Mouse (Mus musculus): Measurements from ENCODE around the gene Gm10392. TPM values are rescaled to one million over a fixed set of nuclear protein-coding genes. Genes with fewer than 3 reads are reported as not detected.
A peak's percentile ranks its signal among the peaks of the same experiment; 100 is the strongest.

Gene Gm10392
- total and polyA plus RNA-seq, 3 experiments = 0.10 to 0.27 TPM; not detected in 1

DNA sequence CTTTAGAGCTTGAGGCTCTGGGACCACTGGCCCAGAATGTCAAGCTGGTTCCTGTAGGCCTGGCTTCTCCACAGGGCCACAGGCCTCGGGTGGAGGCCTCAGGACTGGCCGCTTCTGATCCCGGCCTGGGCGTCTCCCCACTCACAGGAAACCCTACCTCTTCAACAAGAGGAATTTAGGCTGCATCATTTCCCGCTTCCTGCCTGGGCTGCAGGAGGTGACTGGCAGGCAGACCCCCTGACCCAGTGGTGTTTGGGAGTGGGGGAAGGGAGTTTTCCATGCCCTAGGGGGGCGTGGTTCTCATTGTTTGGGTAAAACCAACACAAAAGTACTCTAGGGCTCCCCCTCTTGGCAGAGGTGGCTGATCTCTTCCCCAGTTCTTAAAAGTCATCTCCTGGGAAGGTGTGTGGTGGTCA is 21.6 kb downstream of the Gm10392 start:
- DNase-seq (ENCODE audit: low read depth, low spot score) = peak; percentile 75
- no peak overlapping the region for H3K9ac ChIP-seq (ENCODE audit: control insufficient read depth, low read depth, low read length, poor library complexity, severe bottlenecking)
- peaks cover 50% of the 10 kb centered on the region for H3K79me2 ChIP-seq (ENCODE audit: control insufficient read depth, insufficient read depth, low read length, poor library complexity)
- TF ChIP-seq POLR2A (IDR thresholded peaks at IDR 0.05; ENCODE audit: control insufficient read depth in 1 of 2, insufficient read depth in 1 of 2, low read depth in 1 of 2, low read length in 2 of 2, poor library complexity in 1 of 2) (no peak), TAL1 (IDR thresholded peaks at IDR 0.05; ENCODE audit: low read length) (no peak), SMC3 (IDR thresholded peaks at IDR 0.05; ENCODE audit: low read depth, low read length) (peak; percentile 41; the same call in 1 of the 2 replicates), CTCF (IDR thresholded peaks at IDR 0.05 in 2 of 3, conservative IDR thresholded peaks at IDR 0.05 in 1 of 3; ENCODE audit: control insufficient read depth in 1 of 3, insufficient read depth in 1 of 3, low read depth in 2 of 3, low read length in 3 of 3, poor library complexity in 1 of 3, severe bottlenecking in 1 of 3) (peak; percentile 45 to 68 (median 61))
- no peaks in the 10 kb centered on the region for H3K27me3 ChIP-seq (ENCODE audit: control insufficient read depth in 1 of 2, insufficient read depth in 2 of 2, low read length in 2 of 2)
- no peak overlapping the region for H3K27ac ChIP-seq (ENCODE audit: control insufficient read depth, low read depth, low read length)
- no peak overlapping the region for H3K4me3 ChIP-seq (ENCODE audit: control insufficient read depth in 1 of 2, insufficient read depth in 1 of 2, low read depth in 2 of 2, low read length in 2 of 2)
- peaks cover 0 to 9% of the 10 kb centered on the region in 2 experiments; a peak in 2 of 4 replicates for H3K4me1 ChIP-seq (ENCODE audit: control insufficient read depth in 1 of 2, insufficient read depth in 2 of 2, low read length in 2 of 2)
- H3K36me3 ChIP-seq (ENCODE audit: control insufficient read depth in 1 of 2, insufficient read depth in 2 of 2, low read length in 2 of 2) = peaks cover 1 to 5% of the 10 kb centered on the region in 2 experiments; a peak in 2 of 4 replicates
- no peaks in the 10 kb centered on the region for H3K9me3 ChIP-seq (replicated peaks; ENCODE audit: insufficient read depth, low read length)

DNA sequence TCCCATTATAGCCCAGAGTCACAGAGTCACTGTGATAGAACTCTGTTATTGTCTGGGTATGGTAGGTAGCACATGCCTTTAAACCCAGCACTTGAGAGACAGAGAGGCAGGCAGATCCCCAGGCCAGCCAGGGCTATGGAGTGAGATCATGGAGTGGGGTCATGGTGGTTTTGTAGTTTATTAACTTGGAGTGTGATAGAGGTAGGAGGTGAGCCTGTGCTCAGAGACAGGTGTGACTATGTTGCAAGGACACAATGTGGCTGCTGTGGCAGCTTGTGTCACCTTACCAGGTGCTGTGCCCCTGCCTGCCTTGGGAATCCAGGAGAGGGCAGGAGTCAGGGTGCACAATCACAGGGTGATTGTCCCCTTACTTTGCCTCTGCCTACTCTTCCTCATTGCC is 23.5 kb downstream of the Gm10392 start:
- H3K36me3 ChIP-seq (ENCODE audit: control insufficient read depth in 1 of 2, insufficient read depth in 2 of 2, low read length in 2 of 2) = peaks cover 0 to 8% of the 10 kb centered on the region in 2 experiments; a peak in 3 of 4 replicates
- no peak overlapping the region for H3K27ac ChIP-seq (ENCODE audit: control insufficient read depth, low read depth, low read length)
- H3K79me2 ChIP-seq (ENCODE audit: control insufficient read depth, insufficient read depth, low read length, poor library complexity) = peaks cover 50% of the 10 kb centered on the region
- H3K9ac ChIP-seq (ENCODE audit: control insufficient read depth, low read depth, low read length, poor library complexity, severe bottlenecking) = no peak overlapping the region
- no peak for DNase-seq (ENCODE audit: low read depth, low spot score)
- H3K4me1 ChIP-seq (ENCODE audit: control insufficient read depth in 1 of 2, insufficient read depth in 2 of 2, low read length in 2 of 2) = peaks cover 2 to 14% of the 10 kb centered on the region in 2 experiments; a peak in 3 of 4 replicates
- H3K4me3 ChIP-seq (ENCODE audit: control insufficient read depth in 1 of 2, insufficient read depth in 1 of 2, low read depth in 2 of 2, low read length in 2 of 2) = no peak overlapping the region
- TF ChIP-seq ZMIZ1 (IDR thresholded peaks at IDR 0.05; ENCODE audit: low read depth, low read length) (no peak), TCF12 (IDR thresholded peaks at IDR 0.05; ENCODE audit: low read depth, low read length) (no peak), MAX (IDR thresholded peaks at IDR 0.05; ENCODE audit: low read length) (no peak), NRF1 (IDR thresholded peaks at IDR 0.05; ENCODE audit: insufficient read depth, low read depth, low read length, poor library complexity, severe bottlenecking) (no peak), RCOR1 (IDR thresholded peaks at IDR 0.05; ENCODE audit: low read depth, low read length) (no peak), MYC (IDR thresholded peaks at IDR 0.05; ENCODE audit: low read depth, low read length) (no peak), USF2 (IDR thresholded peaks at IDR 0.05; ENCODE audit: borderline replicate concordance in 1 of 2, insufficient read depth in 1 of 2, low read depth in 1 of 2, low read length in 2 of 2) (no peak), POLR2A (IDR thresholded peaks at IDR 0.05; ENCODE audit: control insufficient read depth in 1 of 2, insufficient read depth in 1 of 2, low read depth in 1 of 2, low read length in 2 of 2, poor library complexity in 1 of 2) (no peak)
- no peaks in the 10 kb centered on the region for H3K9me3 ChIP-seq (replicated peaks; ENCODE audit: insufficient read depth, low read length)
- H3K27me3 ChIP-seq (ENCODE audit: control insufficient read depth in 1 of 2, insufficient read depth in 2 of 2, low read length in 2 of 2) = no peaks in the 10 kb centered on the region

DNA sequence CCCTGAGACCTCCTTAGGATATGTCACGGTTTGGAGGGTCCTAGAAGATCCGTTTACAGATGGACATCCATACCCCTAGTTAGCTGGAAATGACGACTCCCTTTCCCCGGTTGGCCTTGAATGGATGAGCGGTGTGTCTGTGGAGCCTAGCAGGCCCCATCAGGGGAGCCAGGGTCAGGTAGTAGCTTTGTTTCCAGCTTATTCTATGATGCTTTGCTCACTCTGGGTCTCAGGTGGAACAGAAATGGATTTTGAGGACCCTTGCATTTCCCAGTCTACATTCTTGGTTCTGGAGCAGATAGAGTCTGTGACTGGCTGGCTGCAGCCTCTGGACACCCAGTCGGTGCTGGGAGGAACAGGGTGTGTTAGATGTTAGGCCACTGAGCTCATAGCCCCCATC is 24.2 kb downstream of the Gm10392 start:
- Histone ChIP-seq H3K4me1 (ENCODE audit: control insufficient read depth in 1 of 2, insufficient read depth in 2 of 2, low read length in 2 of 2) (peaks cover 2 to 19% of the 10 kb centered on the region in 2 experiments; a peak in 3 of 4 replicates), H3K27me3 (ENCODE audit: control insufficient read depth in 1 of 2, insufficient read depth in 2 of 2, low read length in 2 of 2) (no peaks in the 10 kb centered on the region), H3K9me3 (replicated peaks; ENCODE audit: insufficient read depth, low read length) (no peaks in the 10 kb centered on the region), H3K4me3 (ENCODE audit: control insufficient read depth in 1 of 2, insufficient read depth in 1 of 2, low read depth in 2 of 2, low read length in 2 of 2) (peak overlapping the region in 1 of 2 experiments; percentile 57; a peak in 2 of 4 replicates), H3K79me2 (ENCODE audit: control insufficient read depth, insufficient read depth, low read length, poor library complexity) (peaks cover 50% of the 10 kb centered on the region), H3K36me3 (ENCODE audit: control insufficient read depth in 1 of 2, insufficient read depth in 2 of 2, low read length in 2 of 2) (peaks cover 0 to 13% of the 10 kb centered on the region in 2 experiments; a peak in 3 of 4 replicates), H3K9ac (ENCODE audit: control insufficient read depth, low read depth, low read length, poor library complexity, severe bottlenecking) (no peak overlapping the region; the same call in 1 of the 2 replicates), H3K27ac (ENCODE audit: control insufficient read depth, low read depth, low read length) (no peak overlapping the region)
- TF ChIP-seq ETS1 (IDR thresholded peaks at IDR 0.05; ENCODE audit: low read depth, low read length) (no peak), CHD2 (IDR thresholded peaks at IDR 0.05; ENCODE audit: low read length) (no peak), CHD1 (IDR thresholded peaks at IDR 0.05; ENCODE audit: low read depth, low read length) (no peak), KAT2A (conservative IDR thresholded peaks at IDR 0.05; ENCODE audit: low read depth, low read length) (no peak), TCF12 (IDR thresholded peaks at IDR 0.05; ENCODE audit: low read depth, low read length) (no peak), NELFE (IDR thresholded peaks at IDR 0.05; ENCODE audit: low read depth, low read length) (no peak), MAX (IDR thresholded peaks at IDR 0.05; ENCODE audit: low read length) (no peak), MYC (IDR thresholded peaks at IDR 0.05; ENCODE audit: low read depth, low read length) (no peak)
- no peak for DNase-seq (ENCODE audit: low read depth, low spot score)
